Mouse (Mus musculus): Measurements from ENCODE around the gene Flad1. TPM values are rescaled to one million over a fixed set of nuclear protein-coding genes. Genes with fewer than 3 reads are reported as not detected.

Gene Flad1
- 32.7 and 33.1 TPM in 2 replicates for polyA plus RNA-seq (2015; fragmentation: Nextera tagmentation; extraction: Ambion mirVana)

DNA sequence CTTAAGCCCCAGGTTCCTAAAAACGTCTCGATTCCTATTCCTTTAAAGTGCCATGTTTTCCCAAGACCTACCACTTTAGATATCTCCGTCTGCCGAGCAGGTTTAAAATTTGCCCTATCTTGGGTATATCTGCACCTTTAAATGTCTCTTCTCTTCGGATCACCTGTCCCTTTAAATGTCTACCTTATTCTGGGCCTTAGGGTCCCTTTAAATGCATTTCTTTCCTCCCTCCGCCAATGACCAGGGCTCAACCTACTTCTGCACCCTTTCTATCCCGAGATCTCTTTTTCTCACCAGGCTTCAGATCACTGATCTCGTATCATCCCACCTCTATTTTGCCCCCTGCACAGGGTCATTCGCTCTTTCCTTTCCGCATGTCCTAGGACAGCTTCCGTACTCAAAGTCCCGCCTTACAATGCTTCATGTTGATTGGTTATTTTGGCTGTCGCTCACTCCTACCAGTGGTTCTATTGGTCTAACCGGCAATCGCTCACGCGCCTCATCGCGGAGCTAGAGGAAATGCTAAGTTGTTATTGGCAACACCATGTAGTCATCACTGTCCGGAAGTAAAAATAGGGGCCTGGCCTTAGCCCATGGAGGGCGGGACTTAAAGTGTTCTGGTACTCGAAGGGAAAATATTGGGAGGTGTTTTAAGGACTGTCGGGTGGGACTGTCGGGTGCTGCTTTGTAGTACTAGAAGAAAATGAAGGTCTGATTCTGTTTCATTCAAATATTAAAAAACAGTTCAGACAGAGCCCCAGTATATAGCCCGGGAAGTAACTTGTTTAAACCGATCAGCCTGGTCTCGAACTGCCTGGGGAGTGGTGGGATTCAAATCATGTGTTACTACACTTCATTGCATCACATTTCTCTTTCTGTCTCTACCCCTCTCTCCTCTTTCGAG, at the start of gene Flad1:
Gene Flad1 (minus strand): TSS at position 381 of the 904 bp plus-strand sequence.
- peaks cover 24% of the 10 kb centered on the region for H3K36me3 ChIP-seq
- H3K27ac ChIP-seq (replicated peaks), result peak within 1 kb of the TSS; percentile 72
- ATAC-seq (ENCODE audit: low FRiP score), result peak; percentile 98
- H3K9ac ChIP-seq (replicated peaks), result peak within 1 kb of the TSS; percentile 56
- H3K9me3 ChIP-seq (replicated peaks), result no peaks in the 10 kb centered on the region
- H3K27me3 ChIP-seq (replicated peaks), result no peaks in the 10 kb centered on the region
- H3K4me3 ChIP-seq (replicated peaks), result peak within 1 kb of the TSS; percentile 55
- peak within 1 kb of the TSS; percentile 80 for H3K4me2 ChIP-seq
- peaks cover 20% of the 10 kb centered on the region for H3K4me1 ChIP-seq
- WGBS, result 6% methylated on average over 28 of the region's 28 CpGs

DNA sequence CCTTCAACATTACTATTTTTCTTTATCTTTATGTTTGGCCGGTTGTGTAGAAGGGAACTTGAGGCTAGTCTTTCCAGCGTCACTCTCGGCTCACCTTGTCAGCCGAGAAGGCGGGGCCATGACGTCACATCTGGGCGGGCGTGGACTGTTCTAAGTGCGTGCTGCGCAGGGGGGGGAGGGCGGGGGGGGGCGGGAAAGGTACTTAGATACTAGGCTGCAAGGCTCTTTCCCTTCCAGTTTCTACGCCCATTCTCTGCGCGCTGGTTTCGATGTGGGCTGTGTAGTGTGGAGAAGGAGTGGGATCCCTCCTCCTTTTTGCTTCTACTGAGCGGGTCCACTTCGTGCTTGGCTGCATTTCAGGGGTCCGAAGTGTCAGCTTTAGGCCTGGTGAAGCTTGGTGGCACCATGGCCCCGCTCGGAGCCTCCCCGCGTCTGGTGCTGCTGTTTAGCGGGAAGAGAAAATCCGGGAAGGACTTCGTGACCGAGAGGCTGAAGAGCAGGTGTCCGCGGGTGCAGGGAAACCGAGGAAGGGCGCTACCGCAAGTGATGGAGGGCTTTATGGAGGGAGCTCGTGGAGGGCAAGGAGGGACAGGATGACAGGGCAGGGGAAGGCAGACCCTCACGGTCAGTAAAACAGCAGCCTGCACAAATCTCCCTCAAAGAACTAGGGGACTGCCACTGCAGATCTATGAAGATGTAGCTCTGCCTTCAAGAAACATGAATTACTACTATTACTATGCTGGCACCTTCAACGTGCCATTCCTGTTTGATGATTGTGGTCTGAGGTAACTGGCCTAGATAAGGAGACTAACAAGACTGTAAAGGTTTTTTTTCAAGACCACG, 47.5 kb upstream of the Flad1 start:
- Histone ChIP-seq H3K4me2 (peak overlapping the region; percentile 67), H3K9ac (replicated peaks) (peak overlapping the region; percentile 90), H3K36me3 (0 out of 2 replicates have a peak, but pooled peaks cover 7% of the 10 kb centered on the region), H3K27ac (replicated peaks) (peak overlapping the region; percentile 95), H3K9me3 (replicated peaks) (no peaks in the 10 kb centered on the region), H3K27me3 (replicated peaks) (no peaks in the 10 kb centered on the region), H3K4me1 (peaks cover 19% of the 10 kb centered on the region), H3K4me3 (replicated peaks) (peak overlapping the region; percentile 76)
- ATAC-seq (ENCODE audit: low FRiP score), result peak; percentile 92
- WGBS, result 1% methylated on average over 34 of the region's 36 CpGs

DNA sequence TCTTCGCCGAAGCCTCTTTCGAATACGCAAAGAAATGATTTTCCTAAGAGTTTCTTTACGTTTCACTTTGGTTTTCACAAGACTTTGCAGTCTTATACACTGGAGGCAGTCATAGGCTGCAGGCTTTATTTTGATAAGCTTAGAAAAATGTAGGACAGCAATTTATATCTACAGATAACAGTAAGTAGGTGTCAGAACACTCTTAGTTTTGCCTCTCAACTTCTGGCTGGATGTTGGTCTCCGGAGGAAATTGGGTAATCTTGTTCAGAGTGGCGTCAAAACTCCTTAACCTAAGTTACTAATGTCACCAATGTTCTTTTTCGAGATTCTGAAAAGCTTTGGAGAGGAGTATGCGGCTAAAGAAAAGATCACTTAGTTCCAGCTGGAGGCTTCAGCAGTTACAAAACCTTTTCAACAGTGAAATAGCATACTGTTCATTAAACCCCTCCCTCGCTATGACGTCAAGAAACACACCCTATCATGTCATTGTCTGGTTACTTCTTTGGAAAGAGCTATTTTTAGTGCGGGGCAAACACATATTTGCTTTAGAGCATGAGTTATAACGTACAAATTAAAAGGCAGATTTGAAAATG, 46.8 kb upstream of the Flad1 start:
- WGBS, result 46% methylated on average over 13 of the region's 13 CpGs
- Histone ChIP-seq H3K4me2 (peak overlapping the region; percentile 67), H3K9me3 (replicated peaks) (no peaks in the 10 kb centered on the region), H3K36me3 (0 out of 2 replicates have a peak, but pooled peaks cover 5% of the 10 kb centered on the region), H3K27ac (replicated peaks) (peak overlapping the region; percentile 95), H3K4me1 (peaks cover 19% of the 10 kb centered on the region), H3K27me3 (replicated peaks) (no peaks in the 10 kb centered on the region), H3K9ac (replicated peaks) (peak overlapping the region; percentile 90; the same call in 1 of the 2 replicates), H3K4me3 (replicated peaks) (peak overlapping the region; percentile 76)
- peak; percentile 48; the same call in 1 of the 2 replicates for ATAC-seq (ENCODE audit: low FRiP score)

DNA sequence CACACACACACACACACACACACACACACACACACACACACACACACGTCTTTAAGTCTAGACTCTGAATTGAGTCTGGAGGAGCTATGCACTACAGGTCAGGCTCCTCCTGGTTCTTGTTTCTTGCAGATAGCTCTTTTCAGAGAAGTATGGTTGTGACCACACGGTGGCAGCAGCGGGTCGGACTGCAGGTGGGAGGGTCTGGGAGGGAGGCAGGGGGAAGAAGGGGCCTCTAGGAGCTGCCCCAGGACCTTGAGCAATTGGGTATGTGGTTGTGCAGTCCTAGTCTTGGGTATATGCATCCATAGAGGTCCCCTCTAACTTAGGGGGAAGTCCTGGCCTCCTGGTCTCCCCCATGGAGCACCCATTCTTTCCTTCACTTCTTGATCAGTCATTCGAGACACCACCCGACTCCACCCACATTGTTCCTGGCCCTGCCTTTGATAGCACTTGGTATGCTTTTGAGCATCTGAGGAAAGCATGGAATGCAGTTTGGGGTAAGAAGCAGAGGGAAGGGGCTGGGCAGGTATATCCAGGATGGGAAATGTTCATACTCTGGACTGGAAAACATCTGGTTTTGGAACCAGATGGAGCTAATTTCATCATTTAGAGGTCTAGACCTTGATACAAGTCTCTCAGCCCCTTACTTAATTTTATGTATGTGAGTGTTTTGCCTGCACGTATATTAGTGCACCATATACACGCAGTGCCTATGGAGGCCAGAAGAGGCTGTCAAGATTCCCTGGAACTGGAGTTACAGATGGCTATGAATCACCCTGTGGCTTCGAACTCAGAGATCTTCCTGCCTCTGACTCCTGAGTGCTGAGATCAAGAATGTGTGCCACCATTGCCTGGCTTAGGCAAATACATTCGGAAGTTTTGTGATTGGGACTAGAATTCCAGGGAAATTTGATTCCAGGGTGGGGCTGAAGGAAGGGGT, 45.3 kb upstream of the Flad1 start:
- no peak for ATAC-seq (ENCODE audit: low FRiP score)
- H3K4me3 ChIP-seq (replicated peaks), result no peak overlapping the region
- 0 out of 2 replicates have a peak, but pooled peaks cover 5% of the 10 kb centered on the region for H3K36me3 ChIP-seq
- H3K9me3 ChIP-seq (replicated peaks), result no peaks in the 10 kb centered on the region
- no peaks in the 10 kb centered on the region for H3K27me3 ChIP-seq (replicated peaks)
- no peak overlapping the region for H3K4me2 ChIP-seq
- no peak overlapping the region for H3K9ac ChIP-seq (replicated peaks)
- H3K4me1 ChIP-seq, result peaks cover 19% of the 10 kb centered on the region
- 37% methylated on average over 10 of the region's 10 CpGs for WGBS
- H3K27ac ChIP-seq (replicated peaks), result no peak overlapping the region

DNA sequence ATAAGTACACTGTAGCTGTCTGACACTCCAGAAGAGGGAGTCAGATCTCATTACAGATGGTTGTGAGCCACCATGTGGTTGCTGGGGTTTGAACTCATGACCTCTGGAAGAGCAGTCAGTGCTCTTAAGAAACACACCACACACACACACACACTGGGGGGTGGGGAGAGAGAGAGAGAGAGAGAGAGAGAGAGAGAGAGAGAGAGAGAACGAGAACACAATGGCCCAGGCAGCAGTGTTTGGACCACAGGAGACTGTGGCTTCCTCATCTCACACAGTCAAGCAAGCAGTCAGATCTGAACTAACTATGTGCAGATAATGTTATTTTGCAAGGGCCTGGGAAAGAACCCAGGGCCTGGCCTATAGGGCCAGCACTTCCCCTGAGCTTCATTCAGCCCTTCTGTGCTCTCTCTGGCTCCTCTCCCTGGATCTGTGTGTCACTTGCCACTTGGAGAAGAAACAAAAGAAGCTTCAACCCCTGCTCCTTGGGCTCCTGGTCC, 44.2 kb upstream of the Flad1 start:
- no peak overlapping the region for H3K27ac ChIP-seq (replicated peaks)
- no peaks in the 10 kb centered on the region for H3K36me3 ChIP-seq
- H3K9ac ChIP-seq (replicated peaks), result no peak overlapping the region
- ATAC-seq (ENCODE audit: low FRiP score), result no peak
- 56% methylated on average over 1 of the region's 1 CpGs for WGBS
- no peak overlapping the region for H3K4me3 ChIP-seq (replicated peaks)
- H3K9me3 ChIP-seq (replicated peaks), result no peaks in the 10 kb centered on the region
- H3K4me2 ChIP-seq, result no peak overlapping the region
- H3K4me1 ChIP-seq, result peaks cover 19% of the 10 kb centered on the region
- H3K27me3 ChIP-seq (replicated peaks), result no peaks in the 10 kb centered on the region

DNA sequence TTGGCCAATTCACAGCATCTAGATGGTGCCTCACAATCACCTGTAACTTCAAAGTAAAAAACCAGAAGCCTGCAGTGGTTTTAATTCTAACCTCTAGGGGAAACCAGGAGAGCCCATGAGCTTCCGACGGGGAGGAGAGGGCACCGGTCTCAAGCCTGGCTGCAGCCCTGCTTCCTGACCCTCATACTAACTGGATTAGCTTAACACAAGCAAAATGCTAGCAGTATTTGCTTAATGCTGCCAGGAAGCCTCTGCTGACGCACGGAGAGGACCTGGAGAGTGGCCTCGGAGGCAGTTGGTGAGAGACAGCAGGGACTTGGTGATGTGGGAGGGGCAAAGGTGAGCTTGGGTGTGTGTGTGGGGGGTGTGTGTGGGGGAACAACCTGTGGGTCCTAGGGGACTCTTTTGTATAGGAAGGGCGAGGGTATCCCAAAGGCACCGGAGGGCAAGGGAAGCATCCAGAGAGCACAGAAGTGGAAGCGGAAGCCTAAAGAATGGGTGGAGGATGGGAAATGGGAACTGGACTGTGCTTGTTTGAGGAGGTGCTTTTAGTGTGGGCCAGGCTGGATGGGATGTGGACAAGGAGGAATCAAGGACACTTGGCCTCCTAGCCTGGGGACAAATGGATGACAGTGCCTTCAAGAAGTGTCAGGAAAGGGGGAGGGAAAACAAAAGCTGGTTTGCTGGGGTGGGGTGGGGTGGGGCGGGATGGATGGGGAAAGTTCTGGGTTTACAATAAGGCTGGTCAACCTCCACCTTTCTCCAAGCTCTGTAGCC, 42.9 kb upstream of the Flad1 start, which contains the start of gene Pmvk:
Gene Pmvk (plus strand): TSS at position 141 of the 777 bp plus-strand sequence.
- 75% methylated on average over 10 of the region's 10 CpGs for WGBS
- Histone ChIP-seq H3K27ac (replicated peaks) (no peak within 1 kb of the TSS), H3K36me3 (no peaks in the 10 kb centered on the region), H3K4me3 (replicated peaks) (no peak within 1 kb of the TSS), H3K9ac (replicated peaks) (no peak within 1 kb of the TSS), H3K4me2 (no peak within 1 kb of the TSS), H3K27me3 (replicated peaks) (no peaks in the 10 kb centered on the region), H3K9me3 (replicated peaks) (no peaks in the 10 kb centered on the region), H3K4me1 (peaks cover 9% of the 10 kb centered on the region; the same call in 1 of the 2 replicates)
- ATAC-seq (ENCODE audit: low FRiP score), result no peak

DNA sequence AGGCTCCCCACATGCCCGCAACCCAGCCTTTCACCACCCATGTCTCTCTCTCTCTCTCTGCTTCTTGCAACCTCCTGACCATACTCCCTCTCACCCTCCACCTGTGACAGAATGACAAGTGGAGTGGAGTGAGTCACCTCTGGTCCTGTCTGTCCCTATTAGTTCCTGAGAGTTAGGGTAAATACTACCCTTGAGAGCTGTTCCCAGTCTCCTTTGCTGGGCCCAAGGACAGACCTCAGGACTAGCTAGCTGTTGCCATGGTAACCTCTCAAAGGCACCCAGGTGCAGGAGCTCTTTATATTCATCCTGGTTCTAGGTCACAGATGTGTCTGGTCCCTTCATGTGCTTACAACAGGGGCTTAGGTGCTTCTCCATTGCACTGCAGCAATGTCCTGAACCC, 40.2 kb upstream of the Flad1 start:
- WGBS, result 94% methylated on average over 1 of the region's 1 CpGs
- Histone ChIP-seq H3K4me1 (0 out of 2 replicates have a peak, but pooled peaks cover 9% of the 10 kb centered on the region), H3K4me2 (no peak overlapping the region), H3K9me3 (replicated peaks) (no peaks in the 10 kb centered on the region), H3K27me3 (replicated peaks) (no peaks in the 10 kb centered on the region), H3K9ac (replicated peaks) (no peak overlapping the region), H3K4me3 (replicated peaks) (no peak overlapping the region), H3K36me3 (no peaks in the 10 kb centered on the region), H3K27ac (replicated peaks) (no peak overlapping the region)
- no peak for ATAC-seq (ENCODE audit: low FRiP score)

DNA sequence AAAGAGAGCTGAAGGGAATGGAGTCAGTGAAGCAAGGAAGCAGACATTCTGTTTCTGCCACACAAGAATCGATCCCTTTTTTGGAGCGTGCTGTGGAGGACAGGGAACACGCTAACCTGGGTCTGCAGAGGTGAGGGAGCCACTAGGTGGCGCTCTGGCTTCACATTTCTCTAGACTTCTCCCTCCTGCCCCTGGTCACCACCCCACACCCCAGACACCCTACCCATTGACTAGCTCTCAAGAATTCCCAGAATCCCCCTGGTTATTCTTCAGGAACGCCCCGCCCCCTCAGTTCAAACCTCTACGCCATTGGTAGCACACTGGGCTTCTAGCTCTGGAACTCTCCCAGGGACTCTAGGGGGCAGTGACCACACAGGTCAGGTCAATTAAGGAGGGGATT, 37.9 kb upstream of the Flad1 start:
- Histone ChIP-seq H3K4me1 (0 out of 2 replicates have a peak, but pooled peaks cover 9% of the 10 kb centered on the region), H3K4me3 (replicated peaks) (no peak overlapping the region), H3K27ac (replicated peaks) (no peak overlapping the region), H3K27me3 (replicated peaks) (no peaks in the 10 kb centered on the region), H3K4me2 (no peak overlapping the region), H3K36me3 (no peaks in the 10 kb centered on the region), H3K9ac (replicated peaks) (no peak overlapping the region), H3K9me3 (replicated peaks) (no peaks in the 10 kb centered on the region)
- ATAC-seq (ENCODE audit: low FRiP score), result peak; percentile 79
- 41% methylated on average over 7 of the region's 7 CpGs for WGBS

DNA sequence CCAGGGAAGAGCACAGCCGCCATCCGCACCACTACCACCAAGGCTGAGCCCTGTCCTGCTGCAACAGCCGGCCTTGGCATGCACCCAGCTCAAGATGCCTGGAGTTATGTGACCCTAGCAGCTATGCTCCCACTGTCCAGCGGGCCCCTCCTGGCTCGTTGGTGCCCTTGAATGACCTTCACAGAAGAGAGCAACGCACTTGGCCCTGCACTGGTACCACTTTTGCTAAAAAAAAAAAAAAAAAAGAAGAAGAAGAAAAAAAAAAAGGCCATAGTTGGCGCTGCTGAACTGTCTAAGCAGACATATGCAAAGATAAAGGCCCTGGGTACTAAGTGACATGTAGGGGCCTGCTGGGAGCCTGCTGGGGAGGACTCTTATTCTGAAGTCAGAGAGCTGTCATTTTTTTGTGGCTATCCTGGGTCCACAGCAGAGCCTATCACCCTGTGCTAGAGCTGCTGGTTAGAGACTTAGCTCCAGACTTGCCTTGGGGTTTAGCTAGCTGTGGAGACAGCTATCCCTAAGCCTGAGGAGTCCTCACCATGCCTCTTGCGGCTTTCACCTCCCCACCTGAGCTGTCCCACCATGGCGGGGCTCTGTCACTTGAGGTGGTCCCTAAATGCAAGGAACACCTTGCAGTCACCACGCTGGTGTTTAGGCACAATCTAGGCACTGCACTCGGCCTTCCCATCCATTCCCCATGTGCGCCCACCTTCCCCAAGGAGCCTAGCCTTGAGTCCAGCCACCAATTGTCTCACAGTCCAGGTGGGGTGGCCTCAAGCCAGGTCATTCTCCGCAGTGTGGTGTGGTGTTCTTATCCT, 37.3 kb upstream of the Flad1 start:
- peak; percentile 23; the same call in 1 of the 2 replicates for ATAC-seq (ENCODE audit: low FRiP score)
- Histone ChIP-seq H3K4me3 (replicated peaks) (no peak overlapping the region), H3K27ac (replicated peaks) (no peak overlapping the region), H3K4me1 (0 out of 2 replicates have a peak, but pooled peaks cover 9% of the 10 kb centered on the region), H3K4me2 (no peak overlapping the region), H3K9me3 (replicated peaks) (no peaks in the 10 kb centered on the region), H3K36me3 (no peaks in the 10 kb centered on the region), H3K9ac (replicated peaks) (no peak overlapping the region), H3K27me3 (replicated peaks) (no peaks in the 10 kb centered on the region)
- WGBS, result 72% methylated on average over 13 of the region's 13 CpGs
